Mouse (Mus musculus) thymus, adult 2 months (tissue): ENCODE data around the gene Gm11559. TPM values are rescaled to one million over a fixed set of nuclear protein-coding genes. Genes with fewer than 3 reads are reported as not detected.
"Not testable (repeated sequence)": the region's sequence is repeated elsewhere in the genome, so short reads cannot be mapped to it uniquely, and the experiment has no call there.

Experiments
- DNase-seq: peaks from one replicate; pipeline ENCODE4 v3.0.0; 2021
- H3K27ac ChIP-seq: fragments of 200-500 bp; 2 replicates; pipeline ENCODE4 v1.5.1; 2012; ENCODE audit warnings: low read length, control low read depth; ENCODE audit not compliant: control insufficient read depth, insufficient read depth
- H3K27me3 ChIP-seq: fragments of 200-500 bp; 2 replicates; pipeline ENCODE4 v1.6.1; 2012; ENCODE audit warnings: mild to moderate bottlenecking, low read length, moderate library complexity, mixed read lengths; ENCODE audit not compliant: control insufficient read depth, insufficient read depth
- H3K36me3 ChIP-seq: fragments of 200-500 bp; 2 replicates; pipeline ENCODE4 v1.6.1; 2012; ENCODE audit warnings: mild to moderate bottlenecking, low read length, moderate library complexity; ENCODE audit not compliant: control insufficient read depth, insufficient read depth
- H3K4me1 ChIP-seq: fragments of 200-500 bp; replicated peaks from 2 replicates; pipeline ENCODE4 v1.6.1; 2012; ENCODE audit warnings: low read length; ENCODE audit not compliant: control insufficient read depth, insufficient read depth
- H3K4me3 ChIP-seq: fragments of 200-500 bp; 2 replicates; pipeline ENCODE4 v1.5.1; 2012; ENCODE audit warnings: mild to moderate bottlenecking, low read length, control low read depth, moderate library complexity; ENCODE audit not compliant: control insufficient read depth, insufficient read depth
- CTCF ChIP-seq: fragments of 200-500 bp; IDR thresholded peaks from 2 replicates; pipeline ENCODE4 v1.5.1; 2012; ENCODE audit warnings: mild to moderate bottlenecking, control low read depth, low read length, moderate library complexity, borderline replicate concordance; ENCODE audit not compliant: control insufficient read depth, poor library complexity, insufficient read depth; ENCODE audit errors: extremely low read depth
- POLR2A ChIP-seq: fragments of 200-500 bp; IDR thresholded peaks from 2 replicates; pipeline ENCODE4 v1.6.1; 2012; ENCODE audit warnings: mild to moderate bottlenecking, low read length, control low read depth, moderate library complexity; ENCODE audit not compliant: control insufficient read depth, poor library complexity, insufficient read depth; ENCODE audit errors: extremely low read depth
- WGBS: fragments of 180-500 bp; shearing (Covaris S2); methylation state at CpG from one replicate; pipeline ENCODE4 v1.1.7; 2018; 5-methylcytosine and 5-hydroxymethylcytosine counted together
- polyA plus RNA-seq: library from polyadenylated mRNA; depleted of rRNA; stranded (reverse); fragments of >200 nt; gene quantifications from 2 replicates; pipeline ENCODE4 v1.2.3, GENCODE M21; 2012; rRNA removed

Gene Gm11559
- polyA plus RNA-seq, 1 experiment = not detected

DNA sequence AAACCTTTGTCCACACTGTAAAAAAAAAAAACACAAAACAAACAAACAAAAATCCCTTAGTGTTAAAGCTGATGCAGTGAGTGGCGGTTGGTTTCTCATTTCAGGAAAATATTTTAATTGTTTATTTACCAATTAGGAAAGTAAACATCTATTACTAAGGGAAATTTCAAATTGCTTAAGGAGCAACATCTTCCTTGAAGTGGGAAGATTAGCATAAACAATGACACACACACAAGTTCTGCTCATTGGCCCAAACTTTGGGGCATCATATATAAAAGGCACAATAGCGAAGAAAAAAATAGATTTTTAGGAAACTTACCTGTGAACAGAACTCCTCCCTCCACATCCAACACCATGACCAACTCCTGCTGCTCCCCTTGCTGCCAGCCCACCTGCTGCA is 6.7 kb upstream of the Gm11559 start, which contains the start of gene Gm11568:
Gene Gm11568, plus strand, starts transcription at position 301 of the 400 bp plus-strand sequence.
- Histone ChIP-seq H3K4me1 (no peaks in the 10 kb centered on the region), H3K4me3 (no peak within 1 kb of the TSS), H3K27ac (no peak within 1 kb of the TSS), H3K36me3 (no peaks in the 10 kb centered on the region), H3K27me3 (no peaks in the 10 kb centered on the region)
- TF ChIP-seq POLR2A = no peak
- no peak for TF ChIP-seq CTCF
- DNase-seq = no peak
- WGBS = 89% methylated on average over 2 of the region's 2 CpGs

DNA sequence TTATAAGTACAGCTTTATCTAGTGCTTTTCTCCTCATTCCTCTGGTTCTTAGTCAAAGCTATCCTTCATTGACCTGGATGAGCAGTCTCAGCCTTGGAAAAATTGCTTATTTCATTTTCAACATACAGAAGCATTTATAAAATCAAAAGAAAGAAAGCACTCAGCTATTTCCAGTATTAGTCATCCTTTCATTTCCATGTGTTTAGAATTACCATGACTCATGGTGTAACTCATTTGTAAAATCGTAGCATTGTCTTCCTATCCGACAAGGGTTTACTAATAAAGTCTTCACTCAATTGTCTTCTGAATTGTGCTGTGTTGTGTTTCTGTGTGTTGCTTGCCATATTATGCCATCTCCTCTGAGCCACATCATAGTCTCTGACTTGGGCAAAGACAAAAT is 5.5 kb upstream of the Gm11559 start:
- Histone ChIP-seq H3K36me3 (no peaks in the 10 kb centered on the region), H3K4me1 (no peaks in the 10 kb centered on the region), H3K4me3 (no peak overlapping the region), H3K27me3 (no peaks in the 10 kb centered on the region), H3K27ac (no peak overlapping the region)
- no peak for TF ChIP-seq POLR2A
- TF ChIP-seq CTCF = no peak
- no peak for DNase-seq
- 81% methylated on average over 2 of the region's 2 CpGs for WGBS

DNA sequence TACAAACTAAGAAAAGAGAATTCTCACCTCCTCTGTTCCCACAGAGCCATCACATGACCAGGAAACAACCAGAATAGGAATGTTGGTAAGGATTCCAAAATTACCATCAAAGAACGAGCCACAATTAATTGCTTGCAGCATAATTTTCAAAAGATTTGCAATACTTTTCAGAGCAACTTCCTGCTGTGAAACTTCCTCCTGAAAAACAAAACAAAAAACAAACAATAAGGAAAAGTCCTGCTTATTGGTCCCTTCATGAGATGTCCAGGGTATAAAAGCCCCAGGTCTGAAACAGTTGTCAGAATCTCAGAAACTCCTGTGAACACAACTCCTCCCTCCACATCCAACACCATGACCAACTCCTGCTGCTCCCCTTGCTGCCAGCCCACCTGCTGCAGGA is 8.8 kb downstream of the Gm11559 start, which contains the start of gene Krtap9-1:
Gene Krtap9-1, plus strand, starts transcription at position 301 of the 400 bp plus-strand sequence.
- not testable (repeated sequence) for H3K36me3 ChIP-seq, H3K4me1 ChIP-seq, H3K27me3 ChIP-seq, H3K27ac ChIP-seq, H3K4me3 ChIP-seq, DNase-seq
- WGBS = 73% methylated on average over 1 of the region's 1 CpGs

DNA sequence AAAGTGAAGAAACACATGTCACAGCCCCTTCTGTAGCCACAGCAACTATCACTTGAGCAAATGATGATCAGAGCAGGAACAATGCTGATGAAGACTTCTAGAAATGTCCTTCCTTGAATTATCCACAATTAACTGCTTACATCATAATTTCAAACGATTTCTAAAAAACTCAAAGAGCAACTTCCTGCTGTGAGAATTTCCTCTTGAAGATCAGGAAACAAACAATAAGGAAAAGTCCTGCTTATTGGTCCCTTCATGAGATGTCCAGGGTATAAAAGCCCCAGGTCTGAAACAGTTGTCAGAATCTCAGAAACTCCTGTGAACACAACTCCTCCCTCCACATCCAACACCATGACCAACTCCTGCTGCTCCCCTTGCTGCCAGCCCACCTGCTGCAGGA is 14.6 kb downstream of the Gm11559 start, which contains the start of gene Gm11567:
Gene Gm11567, plus strand, starts transcription at position 301 of the 400 bp plus-strand sequence.
- not testable (repeated sequence) for DNase-seq, H3K27me3 ChIP-seq, H3K4me3 ChIP-seq, H3K4me1 ChIP-seq, H3K36me3 ChIP-seq, H3K27ac ChIP-seq
- 35% methylated on average over 1 of the region's 1 CpGs for WGBS

DNA sequence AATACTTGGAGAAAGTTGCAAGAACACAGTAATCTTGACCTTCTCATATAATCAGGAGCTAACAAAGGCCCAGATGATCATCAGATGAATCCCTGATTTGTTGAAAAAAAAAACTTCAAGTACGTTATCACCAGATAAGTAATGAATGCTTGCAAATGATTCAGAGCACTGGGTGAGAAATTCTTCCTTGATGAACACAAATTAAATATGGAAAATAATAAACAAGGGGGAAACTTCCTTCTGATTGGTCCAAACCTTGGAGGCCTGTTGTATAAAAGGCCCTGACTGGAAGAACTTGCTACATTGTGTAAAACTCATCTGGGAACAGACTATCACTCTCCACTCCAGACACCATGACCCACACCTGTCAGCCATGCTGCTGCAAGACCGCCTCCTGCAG is 43.3 kb downstream of the Gm11559 start, which contains the start of gene Krtap31-1:
Gene Krtap31-1, plus strand, starts transcription at position 301 of the 400 bp plus-strand sequence.
- Histone ChIP-seq H3K4me1 (no peaks in the 10 kb centered on the region), H3K4me3 (no peak within 1 kb of the TSS), H3K27ac (no peak within 1 kb of the TSS), H3K27me3 (no peaks in the 10 kb centered on the region), H3K36me3 (no peaks in the 10 kb centered on the region)
- no peak for DNase-seq
- no peak for TF ChIP-seq POLR2A
- no peak for TF ChIP-seq CTCF
- 88% methylated on average over 2 of the region's 2 CpGs for WGBS

DNA sequence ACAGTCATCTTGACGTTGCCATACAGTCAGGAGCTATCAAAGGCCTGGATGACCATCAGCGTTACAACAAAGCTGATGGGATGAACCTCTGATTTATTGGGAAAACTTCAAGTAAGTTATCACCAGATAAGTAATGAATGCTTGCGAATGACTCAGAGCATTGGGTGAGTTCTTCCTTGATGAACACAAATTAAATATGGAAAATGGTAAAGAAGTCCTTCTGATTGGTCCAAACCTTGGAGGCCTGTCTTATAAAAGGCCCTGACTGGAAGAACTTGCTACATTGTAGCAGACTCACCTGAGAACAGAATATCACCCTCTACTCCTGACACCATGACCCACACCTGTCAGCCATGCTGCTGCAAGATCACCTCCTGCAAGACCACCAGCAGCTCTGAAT is 50.2 kb downstream of the Gm11559 start, which contains the start of gene Gm11565:
Gene Gm11565, plus strand, starts transcription at position 301 of the 400 bp plus-strand sequence.
- H3K36me3 ChIP-seq = no peaks in the 10 kb centered on the region
- H3K4me3 ChIP-seq = no peak within 1 kb of the TSS
- no peak for DNase-seq
- H3K4me1 ChIP-seq = no peaks in the 10 kb centered on the region
- no peak within 1 kb of the TSS for H3K27ac ChIP-seq
- 90% methylated on average over 3 of the region's 3 CpGs for WGBS
- no peaks in the 10 kb centered on the region for H3K27me3 ChIP-seq
- TF ChIP-seq CTCF = no peak
- TF ChIP-seq POLR2A = no peak

Other genes with a start within 250 kb of the Gm11559 start
- gene Krtap2-4, start 249.6 kb upstream of the Gm11559 start, polyA plus RNA-seq = 0.22 and 0.37 TPM in 2 replicates
- gene Gm11562, start 244.0 kb upstream of the Gm11559 start, polyA plus RNA-seq = not detected in 2 replicates
- gene Krtap4-1, start 236.2 kb upstream of the Gm11559 start, polyA plus RNA-seq = not detected in 2 replicates
- not detected in 2 replicates for gene Krtap4-2, start 229.4 kb upstream of the Gm11559 start, polyA plus RNA-seq
- not detected in 2 replicates for gene Krtap4-7, start 220.4 kb upstream of the Gm11559 start, polyA plus RNA-seq
- gene Gm11555, start 214.2 kb upstream of the Gm11559 start, polyA plus RNA-seq = not detected in 2 replicates
- gene Gm11563, start 205.5 kb upstream of the Gm11559 start, polyA plus RNA-seq = not detected in 2 replicates
- gene Krtap4-6, start 198.5 kb upstream of the Gm11559 start, polyA plus RNA-seq = not detected in 2 replicates
- not detected in 2 replicates for gene Gm14190, start 173.7 kb upstream of the Gm11559 start, polyA plus RNA-seq
- not detected in 2 replicates for gene Gm14180, start 130.2 kb upstream of the Gm11559 start, polyA plus RNA-seq
- not detected in 2 replicates for gene Gm11595, start 91.6 kb upstream of the Gm11559 start, polyA plus RNA-seq
- gene Krtap4-8, start 83.8 kb upstream of the Gm11559 start, polyA plus RNA-seq = not detected in 2 replicates
- 0.17 TPM in 1 of 2 replicates, not detected in the other for gene Krtap4-9, start 79.3 kb upstream of the Gm11559 start, polyA plus RNA-seq
- gene Gm11596, start 71.0 kb upstream of the Gm11559 start, polyA plus RNA-seq = not detected in 2 replicates
- gene Gm11569, start 65.5 kb upstream of the Gm11559 start, polyA plus RNA-seq = not detected in 2 replicates
- gene Gm11554, start 60.0 kb upstream of the Gm11559 start, polyA plus RNA-seq = not detected in 2 replicates
- not detected in 2 replicates for gene Krtap4-13, start 54.6 kb upstream of the Gm11559 start, polyA plus RNA-seq
- not detected in 2 replicates for gene Gm11564, start 48.8 kb upstream of the Gm11559 start, polyA plus RNA-seq
- not detected in 2 replicates for gene 2300003K06Rik, start 26.4 kb upstream of the Gm11559 start, polyA plus RNA-seq
- gene Krtap4-16, start 12.9 kb upstream of the Gm11559 start, polyA plus RNA-seq = 0.28 TPM in 1 of 2 replicates, not detected in the other
- gene Gm11568, start 6.6 kb upstream of the Gm11559 start, polyA plus RNA-seq = not detected in 2 replicates
- gene Krtap9-1, start 8.9 kb downstream of the Gm11559 start, polyA plus RNA-seq = not detected in 2 replicates
- gene Gm11567, start 14.7 kb downstream of the Gm11559 start, polyA plus RNA-seq = not detected in 2 replicates
- gene Krtap31-1, start 43.4 kb downstream of the Gm11559 start, polyA plus RNA-seq = 0.13 TPM in 1 of 2 replicates, not detected in the other
- gene Gm11565, start 50.3 kb downstream of the Gm11559 start, polyA plus RNA-seq = not detected in 2 replicates
- gene Krtap31-2, start 71.8 kb downstream of the Gm11559 start, polyA plus RNA-seq = 0.11 TPM in 1 of 2 replicates, not detected in the other
- gene Krtap9-5, start 84.0 kb downstream of the Gm11559 start, polyA plus RNA-seq = not detected in 2 replicates
- not detected in 2 replicates for gene Krtap29-1, start 114.6 kb downstream of the Gm11559 start, polyA plus RNA-seq
- not detected in 2 replicates for gene Krtap16-1, start 122.1 kb downstream of the Gm11559 start, polyA plus RNA-seq
- gene Krtap17-1, start 129.5 kb downstream of the Gm11559 start, polyA plus RNA-seq = 0.31 and 0.43 TPM in 2 replicates
- 0.11 and 0.14 TPM in 2 replicates for gene Krt33a, start 151.7 kb downstream of the Gm11559 start, polyA plus RNA-seq
- 0.44 TPM in 1 of 2 replicates, not detected in the other for gene Krt33b, start 165.4 kb downstream of the Gm11559 start, polyA plus RNA-seq
- not detected in 2 replicates for gene Krt34, start 177.1 kb downstream of the Gm11559 start, polyA plus RNA-seq
- 0.15 and 0.23 TPM in 2 replicates for gene Krt31, start 186.1 kb downstream of the Gm11559 start, polyA plus RNA-seq
- 0.18 and 0.30 TPM in 2 replicates for gene Krt32, start 223.8 kb downstream of the Gm11559 start, polyA plus RNA-seq
- gene Krt35, start 231.8 kb downstream of the Gm11559 start, polyA plus RNA-seq = 0.13 and 0.20 TPM in 2 replicates
- gene Krt36, start 241.2 kb downstream of the Gm11559 start, polyA plus RNA-seq = 0.79 and 0.90 TPM in 2 replicates